Mouse (Mus musculus): ENCODE results near the gene P3h4.
A peak's percentile ranks its signal among the peaks of the same experiment; 100 is the strongest.

Gene P3h4

GRCm38 (mm10) chr11:100408835-100409462 lies 5.7 kb downstream of the P3h4 start:
- no peak for DNase-seq (ENCODE audit: low spot score in 2 of 2)

GRCm38 (mm10) chr11:100408076-100408834 lies 6.4 kb downstream of the P3h4 start:
- DNase-seq (ENCODE audit: low spot score in 2 of 2): no peak

- DNase-seq (ENCODE audit: low spot score in 2 of 2): no peak
Measured at GRCm38 (mm10) chr11:100406995-100407705, 7.5 kb downstream of the P3h4 start.

DNA sequence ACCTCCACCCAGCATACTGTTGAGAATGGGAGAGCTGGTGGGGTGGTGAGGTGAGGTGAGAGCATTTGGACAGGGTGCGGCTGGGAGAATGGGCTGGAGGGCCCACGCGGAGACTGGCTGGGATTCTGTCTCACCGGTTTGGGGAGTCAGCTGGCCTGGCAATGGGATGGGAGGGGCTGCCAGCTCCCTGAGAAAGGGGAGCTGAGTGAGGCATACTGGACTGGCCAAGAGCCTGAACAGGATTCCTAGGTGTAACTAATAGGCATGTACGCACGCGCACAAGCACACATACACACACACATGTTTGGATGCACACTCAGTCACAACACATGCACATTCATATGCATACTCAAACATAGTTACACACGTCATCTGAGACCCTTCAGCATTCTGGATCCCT lies 8.4 kb downstream of the P3h4 start:
- DNase-seq (ENCODE audit: low spot score in 2 of 2): no peak

DNA sequence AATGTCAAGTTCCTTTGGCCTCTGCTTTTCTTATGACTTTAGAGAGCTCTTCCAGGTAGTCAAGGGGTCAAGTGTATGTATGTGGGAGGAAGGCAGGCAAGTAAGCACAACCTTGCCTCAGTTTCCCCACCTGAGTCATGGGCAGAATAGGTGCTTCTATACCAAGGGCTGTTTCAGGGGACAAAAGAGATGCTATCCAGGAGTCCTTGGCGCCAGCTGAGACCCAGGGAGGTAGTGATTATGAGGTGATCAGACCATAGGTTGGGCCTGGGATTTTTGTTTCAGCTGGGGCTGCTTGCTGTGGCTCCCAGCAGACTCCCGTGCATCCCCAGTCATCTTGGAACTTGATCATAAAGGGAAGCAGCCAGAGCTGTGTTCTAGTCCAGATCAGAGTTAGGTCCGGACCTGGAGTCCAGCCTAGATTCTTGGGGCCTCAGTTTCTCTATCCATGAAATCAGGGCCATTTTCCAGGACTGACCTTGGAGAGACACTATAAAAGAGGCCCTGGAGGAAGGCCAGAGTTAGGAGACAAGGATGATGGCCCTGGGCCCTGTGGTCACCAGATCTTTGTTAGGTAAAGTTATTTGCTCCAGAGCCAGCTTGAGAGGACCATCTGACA lies 10.1 kb downstream of the P3h4 start:
- DNase-seq (ENCODE audit: low spot score in 2 of 2): no peak

DNA sequence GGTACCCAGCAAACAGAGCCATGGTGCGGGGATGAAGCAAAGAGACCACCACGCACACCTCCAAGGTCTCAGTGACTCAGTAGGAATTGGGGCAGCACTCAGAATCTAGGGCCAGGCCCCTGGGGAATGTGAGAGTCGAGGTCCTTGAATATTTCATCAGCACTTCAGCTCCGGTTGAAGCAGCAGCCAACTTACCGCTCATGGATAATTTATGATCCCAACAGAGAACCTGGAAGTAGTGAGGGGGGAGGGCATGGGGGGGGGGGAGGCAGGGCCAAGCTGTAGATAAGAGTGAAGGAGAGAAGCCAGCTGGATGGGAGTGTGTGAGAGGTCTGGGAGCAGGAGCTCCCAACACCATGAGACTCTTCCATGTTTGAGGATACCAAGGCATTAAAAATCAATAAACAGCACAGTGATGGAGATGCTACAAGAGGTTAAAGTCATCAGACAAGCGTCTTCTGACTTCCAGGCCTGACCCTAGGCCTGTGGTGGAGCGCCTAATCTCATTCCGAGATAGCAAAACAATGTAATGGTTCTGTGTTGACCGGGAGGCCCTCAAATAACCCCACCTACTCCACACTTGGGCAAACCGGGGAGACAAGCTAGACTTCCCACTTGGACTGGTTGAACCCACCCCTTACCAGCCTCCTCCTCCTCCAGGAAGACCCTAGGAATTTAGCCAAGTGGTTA lies 11.0 kb downstream of the P3h4 start:
- no peak for DNase-seq (ENCODE audit: low spot score in 2 of 2)

- no peak for DNase-seq (ENCODE audit: low spot score in 2 of 2)
Measured at GRCm38 (mm10) chr11:100402682-100403081, 12.0 kb downstream of the P3h4 start.

- DNase-seq (ENCODE audit: low spot score in 2 of 2): no peak
Measured at GRCm38 (mm10) chr11:100402240-100402639, 12.4 kb downstream of the P3h4 start.

GRCm38 (mm10) chr11:100400842-100401241 lies 13.8 kb downstream of the P3h4 start:
- DNase-seq (ENCODE audit: low spot score in 2 of 2): no peak

GRCm38 (mm10) chr11:100399727-100400538 lies 14.7 kb downstream of the P3h4 start:
- DNase-seq (ENCODE audit: low spot score in 2 of 2): no peak

- no peak for DNase-seq (ENCODE audit: low spot score in 2 of 2)
Measured at GRCm38 (mm10) chr11:100399320-100399719, 15.3 kb downstream of the P3h4 start.

DNA sequence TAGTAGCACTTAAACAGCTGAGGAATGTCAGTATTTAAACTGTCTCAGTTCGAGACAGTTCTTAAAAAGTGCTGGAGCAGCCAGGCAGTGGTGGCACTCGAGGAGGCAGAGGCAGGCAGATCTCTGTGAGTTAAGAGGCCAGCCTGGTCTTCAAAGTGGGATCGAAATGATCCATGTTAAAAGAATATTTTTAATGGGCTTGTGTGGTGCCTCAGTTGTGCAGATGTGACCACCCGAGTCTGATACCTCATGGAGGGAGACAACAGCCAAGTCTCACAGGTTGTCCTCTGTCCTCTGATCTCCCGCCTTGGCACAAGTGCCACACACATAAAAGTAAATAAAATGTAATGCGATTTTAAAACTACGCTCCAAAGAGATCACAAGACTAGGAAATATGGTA lies 16.1 kb downstream of the P3h4 start:
- no peak for DNase-seq (ENCODE audit: low spot score in 2 of 2)

DNA sequence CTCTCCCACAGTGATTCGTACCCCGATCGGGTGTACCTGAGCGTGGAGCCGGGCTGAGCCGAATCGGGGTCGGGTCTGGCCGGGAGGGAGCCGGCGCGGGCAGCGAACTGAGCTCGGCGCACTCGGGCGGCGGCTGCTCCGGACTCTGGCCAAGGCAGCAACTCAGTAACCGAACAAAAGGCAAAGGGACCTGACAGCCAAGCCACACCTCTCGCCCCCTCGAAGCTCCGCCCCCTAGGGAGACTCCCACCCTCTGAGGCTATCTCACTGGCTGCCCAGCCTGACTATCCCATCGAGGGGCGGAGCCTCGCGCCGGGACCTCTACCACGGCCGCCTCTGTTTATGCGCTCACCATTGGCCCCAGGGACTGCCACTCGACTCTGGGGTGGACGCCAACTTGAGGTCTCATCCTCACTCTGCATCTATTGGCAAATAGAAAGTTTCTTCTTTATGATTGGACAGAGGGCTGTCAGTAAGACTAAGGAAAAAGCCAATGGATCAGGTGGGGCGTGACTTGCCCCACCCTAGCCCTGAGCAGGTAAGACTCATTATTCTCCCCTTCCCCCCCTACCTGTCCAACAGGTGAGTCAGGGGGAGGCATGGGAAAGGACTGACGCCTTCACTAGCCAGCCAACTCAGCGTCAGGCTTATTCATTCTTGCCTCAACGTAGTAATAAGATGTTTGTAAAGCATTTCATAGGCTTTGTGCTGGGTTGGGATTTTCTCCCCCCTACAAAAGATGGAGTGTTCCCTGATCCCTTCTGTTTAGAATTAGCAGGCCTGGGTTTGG lies 16.8 kb downstream of the P3h4 start, which contains the start of gene Jup:
Gene Jup (minus strand): TSS at position 164 of the 790 bp plus-strand sequence.
- DNase-seq (ENCODE audit: low spot score in 2 of 2): peak; percentile 100

DNA sequence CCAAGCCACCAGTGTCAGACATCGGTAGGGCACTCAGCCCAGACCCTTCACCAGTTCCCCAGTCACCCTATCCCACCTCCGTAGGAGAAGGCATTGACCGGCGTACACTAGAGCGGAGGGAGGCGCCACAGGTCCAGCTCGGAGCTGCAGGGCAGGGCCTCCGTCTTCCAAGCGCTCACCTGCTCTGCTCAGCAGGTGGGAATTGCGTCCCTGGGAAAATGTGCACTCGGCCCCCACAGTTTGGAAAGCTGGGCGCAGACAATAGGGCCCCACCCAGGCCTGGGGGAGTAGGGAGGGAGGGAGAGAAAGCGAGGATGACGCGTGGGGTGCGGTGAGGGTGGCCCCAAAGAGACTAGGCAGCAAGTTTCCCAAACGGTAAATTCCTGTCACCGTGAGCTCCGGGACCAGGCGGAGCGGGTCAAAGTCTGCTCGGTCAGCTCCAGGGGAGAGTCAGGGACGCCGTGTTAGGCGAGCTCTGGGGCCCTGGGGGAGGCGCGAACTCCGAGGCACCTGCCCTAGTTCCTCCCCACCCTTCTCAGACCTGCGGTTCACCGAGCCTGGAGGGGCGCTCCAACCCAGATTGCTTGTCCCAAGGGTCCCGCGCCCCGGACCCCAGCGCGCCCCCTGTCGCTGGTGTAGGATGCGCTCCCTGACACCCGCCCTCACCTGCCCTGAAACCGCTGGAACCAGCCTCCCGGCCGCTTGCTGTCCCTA lies 17.6 kb downstream of the P3h4 start:
- peak in 1 of 2 experiments; percentile 14 for DNase-seq (ENCODE audit: low spot score in 2 of 2)

DNA sequence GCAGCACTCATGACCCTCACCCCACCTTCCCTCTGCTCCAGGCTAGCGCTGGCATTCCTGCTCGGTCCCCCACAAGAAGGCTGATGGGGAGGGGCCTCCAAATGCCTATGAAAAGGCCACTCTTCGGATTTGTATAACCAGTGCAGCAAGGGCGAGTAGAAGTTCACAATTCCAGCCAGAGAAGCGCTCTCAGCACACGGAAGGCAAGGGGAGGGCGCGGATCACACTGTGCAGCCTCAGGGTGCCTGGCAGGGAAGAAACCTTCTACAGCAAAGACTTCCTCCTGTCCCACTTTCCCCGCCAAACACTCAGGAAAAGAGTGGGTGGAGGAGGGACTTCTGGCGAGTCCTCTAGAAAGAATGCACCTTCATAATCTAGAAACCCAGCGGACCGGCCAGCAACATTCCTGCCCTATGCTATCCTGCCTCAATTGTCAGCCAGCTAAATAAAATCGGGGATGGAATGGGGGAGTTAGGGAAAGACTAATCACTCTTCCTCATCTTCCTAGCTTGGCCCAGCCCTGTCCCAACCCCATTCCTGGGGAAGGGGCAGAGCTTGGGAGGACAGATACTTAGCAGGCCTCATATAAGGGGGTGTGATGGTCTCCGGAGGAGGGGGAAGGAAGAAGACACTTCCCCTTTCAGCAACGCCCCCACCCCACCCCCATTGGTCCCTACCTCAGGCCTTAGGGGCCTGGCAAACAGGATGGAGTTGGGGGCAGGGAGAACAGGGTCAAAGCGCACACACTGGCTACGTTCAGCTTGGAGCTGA lies 18.6 kb downstream of the P3h4 start:
- DNase-seq (ENCODE audit: low spot score in 2 of 2): peak in 1 of 2 experiments; percentile 38

GRCm38 (mm10) chr11:100395200-100395599 lies 19.4 kb downstream of the P3h4 start:
- no peak for DNase-seq (ENCODE audit: low spot score in 2 of 2)

DNA sequence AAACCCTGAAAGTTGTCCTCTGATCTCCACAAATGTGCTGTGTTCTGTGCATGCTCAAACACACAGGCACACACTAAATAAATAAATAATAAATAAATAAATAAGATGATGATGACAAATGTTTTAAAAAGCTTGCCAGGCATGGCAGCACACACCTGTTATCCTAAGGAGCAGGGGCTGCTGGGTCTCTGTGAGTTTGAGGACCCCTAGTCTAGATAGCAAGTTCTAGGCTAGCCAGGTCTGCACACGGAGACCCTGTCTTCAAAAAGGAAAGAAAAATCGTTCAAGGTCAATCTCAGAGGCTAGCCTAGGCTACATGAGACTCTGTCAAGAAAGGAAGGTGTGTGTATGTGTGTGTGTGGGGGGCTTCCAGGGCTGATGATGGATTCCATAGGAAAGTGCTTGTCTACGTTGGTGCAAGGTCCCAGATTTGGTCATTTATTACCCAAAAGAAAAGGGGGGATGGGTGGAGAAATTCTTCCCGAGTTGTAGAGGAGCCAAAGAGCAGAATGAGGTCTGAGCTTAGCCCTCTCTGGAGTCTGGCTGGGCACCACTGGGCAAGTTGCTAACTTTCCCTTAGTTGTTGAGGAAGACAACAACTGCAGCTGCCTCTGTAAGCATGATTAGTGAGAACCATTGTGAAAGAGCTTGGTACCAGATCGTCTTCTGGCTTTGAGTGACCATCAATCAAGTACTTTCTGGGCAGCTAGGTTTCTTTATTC lies 20.1 kb downstream of the P3h4 start:
- no peak for DNase-seq (ENCODE audit: low spot score in 2 of 2)

DNA sequence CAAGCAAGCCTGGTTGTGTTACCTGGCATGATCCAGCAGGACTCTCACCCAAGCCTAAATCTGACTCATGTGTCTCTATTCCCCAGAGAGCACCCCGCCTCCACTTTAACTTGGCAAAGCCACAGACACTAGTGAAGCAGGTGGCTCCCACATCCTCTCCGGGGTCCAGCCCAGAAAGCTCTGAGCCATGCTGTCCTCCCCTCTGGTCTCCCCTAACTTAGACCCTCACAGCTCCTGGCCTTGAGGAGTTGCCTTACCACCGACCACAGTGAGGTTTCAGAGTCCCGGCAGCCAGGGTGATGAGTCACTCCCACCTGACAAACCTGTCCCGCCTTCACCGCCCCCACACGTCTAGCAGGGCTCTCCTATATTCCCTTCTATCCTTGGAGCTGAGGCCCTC lies 20.9 kb downstream of the P3h4 start:
- no peak for DNase-seq (ENCODE audit: low spot score in 2 of 2)
